Mouse (Mus musculus) midbrain, embryonic 14.5 days (tissue): Measurements from ENCODE around the gene Nelfb. TPM values are rescaled to one million over a fixed set of nuclear protein-coding genes. Genes with fewer than 3 reads are reported as not detected.

ENCODE experiments used
- ATAC-seq: fragments of 200-750 bp; cut with Nextera tagmentation; 2 replicates; pipeline ENCODE4 v1.8.0; 2017; ENCODE audit warnings: moderate number of reproducible peaks, moderate library complexity; ENCODE audit not compliant: low FRiP score, low TSS enrichment
- DNase-seq: peaks from one replicate; pipeline ENCODE4 v3.0.0-alpha.2; 2015
- H3K27ac ChIP-seq: fragments of 300-500 bp; sonication (generic); replicated peaks from 2 replicates; pipeline ENCODE4 v1.5.1; 2014; ENCODE audit warnings: mild to moderate bottlenecking, low read depth, low read length, moderate library complexity
- H3K27me3 ChIP-seq: fragments of 300-500 bp; sonication (generic); 2 replicates; pipeline ENCODE4 v1.6.1; 2014; ENCODE audit warnings: low read length, control low read depth, mixed read lengths; ENCODE audit not compliant: control insufficient read depth, insufficient read depth
- H3K36me3 ChIP-seq: fragments of 300-500 bp; sonication (generic); 2 replicates; pipeline ENCODE4 v1.6.1; 2014; ENCODE audit warnings: low read length, control low read depth; ENCODE audit not compliant: control insufficient read depth, insufficient read depth
- H3K4me1 ChIP-seq: fragments of 300-500 bp; sonication (generic); 2 replicates; pipeline ENCODE4 v1.6.1; 2014; ENCODE audit warnings: mild to moderate bottlenecking, antibody characterized with exemption, low read length, control low read depth; ENCODE audit not compliant: control insufficient read depth, insufficient read depth
- H3K4me2 ChIP-seq: fragments of 300-500 bp; sonication (generic); 2 replicates; pipeline ENCODE4 v1.6.1; 2014; ENCODE audit warnings: mild to moderate bottlenecking, low read length, moderate library complexity
- H3K4me3 ChIP-seq: fragments of 300-500 bp; sonication (generic); replicated peaks from 2 replicates; pipeline ENCODE4 v1.5.1; 2014; ENCODE audit warnings: low read depth, low read length
- H3K9ac ChIP-seq: fragments of 300-500 bp; sonication (generic); replicated peaks from 2 replicates; pipeline ENCODE4 v1.6.1; 2014; ENCODE audit warnings: mild to moderate bottlenecking, low read length, moderate library complexity
- H3K9me3 ChIP-seq: fragments of 300-500 bp; sonication (generic); 2 replicates; pipeline ENCODE4 v1.6.1; 2016; ENCODE audit warnings: low read length, control low read depth, mixed read lengths; ENCODE audit not compliant: control insufficient read depth
- WGBS: fragments of 180-500 bp; shearing (Covaris S2); extraction: QIAGEN DNeasy Blood & Tissue Kit; methylation state at CpG from one replicate; pipeline ENCODE4 v1.1.7; 2014; 5-methylcytosine and 5-hydroxymethylcytosine counted together
- polyA plus RNA-seq: library from polyadenylated mRNA; unstranded; fragments of >200 nt; fragmentation: Nextera tagmentation; extraction: Ambion mirVana; gene quantifications from 2 replicates; pipeline ENCODE4 v1.2.1, GENCODE M21; 2014

Nelfb gene
- polyA plus RNA-seq, 1 experiment from 2014 or later: 98.7 TPM

DNA sequence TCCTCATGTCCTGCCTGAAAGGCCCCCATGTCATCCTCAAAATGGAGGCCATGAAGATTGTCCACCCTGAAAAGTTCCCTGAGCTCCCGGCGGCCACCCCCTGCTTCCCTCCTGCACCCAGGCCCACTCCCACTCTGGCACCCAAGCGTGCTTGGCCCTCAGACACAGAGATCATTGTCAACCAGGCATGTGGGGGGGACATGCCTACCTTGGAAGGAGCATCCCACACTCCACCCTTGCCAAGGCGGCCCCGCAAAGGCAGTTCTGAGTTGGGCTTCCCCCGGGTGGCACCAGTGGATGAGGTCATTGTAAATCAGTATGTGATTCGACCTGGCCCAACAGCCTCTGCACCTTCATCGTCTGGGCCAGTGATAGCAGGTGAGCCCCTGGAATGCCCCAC lies 32.1 kb upstream of the Nelfb start:
- WGBS: 79% methylated on average over 8 of the region's 8 CpGs
- peak overlapping the region; percentile 81 for H3K9ac ChIP-seq
- DNase-seq: no peak
- peaks cover 19% of the 10 kb centered on the region for H3K4me1 ChIP-seq
- H3K4me2 ChIP-seq: peak overlapping the region; percentile 82
- peak overlapping the region; percentile 69 for H3K4me3 ChIP-seq
- ATAC-seq: no peak
- H3K36me3 ChIP-seq: peaks cover 39% of the 10 kb centered on the region
- no peaks in the 10 kb centered on the region for H3K9me3 ChIP-seq
- no peaks in the 10 kb centered on the region for H3K27me3 ChIP-seq
- H3K27ac ChIP-seq: no peak overlapping the region

DNA sequence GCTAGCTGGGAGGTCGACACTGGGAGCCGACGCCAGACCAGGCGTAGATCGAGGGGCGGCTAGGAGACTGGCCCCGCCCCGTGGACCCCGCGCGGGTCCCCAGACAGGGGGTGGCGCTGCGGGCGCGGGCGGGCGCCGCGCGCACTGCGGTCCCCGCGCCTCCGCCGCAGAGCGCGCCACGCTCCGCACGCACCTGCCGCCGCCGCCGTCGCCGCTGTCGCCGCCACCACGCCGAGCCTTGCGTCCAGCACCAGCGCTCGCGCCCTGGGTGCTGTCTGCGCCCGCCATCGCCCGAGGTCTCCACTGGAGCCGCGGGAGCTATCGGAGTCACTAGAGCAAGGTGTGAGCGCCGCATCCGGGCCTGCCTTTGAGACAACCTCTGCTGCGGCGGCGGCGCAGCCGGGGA lies 30.8 kb upstream of the Nelfb start, which contains the start of the genes Rnf208 and Cysrt1:
TSS of gene Rnf208 (plus strand) at position 155 of the 406 bp plus-strand sequence.
TSS of gene Cysrt1 (minus strand) at position 352 of the 406 bp plus-strand sequence.
- peaks cover 19% of the 10 kb centered on the region for H3K4me1 ChIP-seq
- peak within 1 kb of the TSS; percentile 69 for H3K4me3 ChIP-seq
- H3K9ac ChIP-seq: peak within 1 kb of the TSS; percentile 81
- peak within 1 kb of the TSS; percentile 82 for H3K4me2 ChIP-seq
- 0% methylated on average over 57 of the region's 59 CpGs for whole genome bisulfite sequencing
- ATAC-seq: peak; percentile 62
- H3K36me3 ChIP-seq: peaks cover 26% of the 10 kb centered on the region
- H3K27me3 ChIP-seq: no peaks in the 10 kb centered on the region
- peak within 1 kb of the TSS; percentile 74 for H3K27ac ChIP-seq
- peak; percentile 81 for DNase-seq
- H3K9me3 ChIP-seq: no peaks in the 10 kb centered on the region

DNA sequence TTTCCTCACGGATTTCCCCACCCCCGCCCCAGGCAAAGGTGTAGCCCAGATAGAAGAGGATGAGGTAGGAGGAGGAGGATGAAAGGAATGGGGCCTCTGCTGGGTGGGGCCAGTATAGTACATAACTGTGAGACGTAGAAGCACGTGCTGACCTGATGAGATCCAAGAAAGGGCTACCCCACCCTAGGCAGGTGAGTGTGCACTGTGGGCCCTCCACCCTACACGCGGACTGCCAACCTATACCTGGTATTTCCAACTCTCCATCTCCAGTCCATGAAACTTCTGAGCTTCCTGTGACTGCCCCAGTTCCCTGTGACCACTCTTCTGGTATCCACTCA lies 30.1 kb upstream of the Nelfb start:
- no peaks in the 10 kb centered on the region for H3K27me3 ChIP-seq
- H3K4me3 ChIP-seq: peak overlapping the region; percentile 69
- peak overlapping the region; percentile 60 for H3K27ac ChIP-seq
- WGBS: 15% methylated on average over 6 of the region's 6 CpGs
- H3K36me3 ChIP-seq: peaks cover 20% of the 10 kb centered on the region
- peaks cover 19% of the 10 kb centered on the region for H3K4me1 ChIP-seq
- peak overlapping the region; percentile 81 for H3K9ac ChIP-seq
- DNase-seq (no peak), ATAC-seq (peak; percentile 21; the same call in 1 of the 2 replicates)
- H3K4me2 ChIP-seq: peak overlapping the region; percentile 82
- H3K9me3 ChIP-seq: no peaks in the 10 kb centered on the region

DNA sequence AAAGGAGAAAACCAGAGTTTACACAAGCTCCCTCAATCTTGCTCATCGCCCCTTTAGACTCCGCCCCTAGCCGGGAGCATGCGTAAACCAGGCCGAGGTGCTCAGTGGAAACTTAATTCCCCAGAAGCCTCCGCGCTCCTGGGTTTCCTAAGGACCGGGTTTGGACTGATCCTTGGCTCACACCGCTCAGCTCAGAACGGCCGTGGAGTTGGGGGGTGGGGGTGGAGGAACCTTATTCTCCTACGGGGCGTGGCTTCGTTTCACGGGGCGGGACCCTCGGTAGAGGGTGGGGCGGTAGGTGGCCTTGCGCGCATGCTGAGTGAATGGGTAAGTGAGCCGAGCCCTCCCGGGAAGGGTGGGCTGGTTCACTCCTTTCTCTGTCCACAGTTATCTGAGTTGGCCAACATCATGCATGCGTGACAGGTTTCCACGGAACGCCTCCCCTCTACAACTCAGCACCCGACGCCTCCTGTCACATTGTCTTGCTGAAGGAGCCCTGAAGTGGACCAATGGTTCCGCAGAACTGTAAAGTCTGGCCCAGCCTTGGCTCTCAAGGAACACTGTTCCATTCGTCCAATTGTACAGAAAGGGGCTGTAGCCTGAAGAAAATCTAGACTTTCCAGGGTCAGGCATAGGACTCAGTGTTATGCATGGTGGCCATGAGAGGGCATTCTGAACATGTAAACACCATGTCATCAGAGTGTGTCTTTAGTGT lies 29.6 kb upstream of the Nelfb start:
- H3K4me1 ChIP-seq: peaks cover 19% of the 10 kb centered on the region
- H3K36me3 ChIP-seq: peaks cover 15% of the 10 kb centered on the region
- H3K4me2 ChIP-seq: peak overlapping the region; percentile 82
- DNase-seq (peak; percentile 89), ATAC-seq (peak; percentile 70)
- H3K4me3 ChIP-seq: peak overlapping the region; percentile 69
- H3K9ac ChIP-seq: peak overlapping the region; percentile 81
- no peaks in the 10 kb centered on the region for H3K9me3 ChIP-seq
- H3K27ac ChIP-seq: peak overlapping the region; percentile 60
- WGBS: 2% methylated on average over 29 of the region's 29 CpGs
- H3K27me3 ChIP-seq: no peaks in the 10 kb centered on the region

DNA sequence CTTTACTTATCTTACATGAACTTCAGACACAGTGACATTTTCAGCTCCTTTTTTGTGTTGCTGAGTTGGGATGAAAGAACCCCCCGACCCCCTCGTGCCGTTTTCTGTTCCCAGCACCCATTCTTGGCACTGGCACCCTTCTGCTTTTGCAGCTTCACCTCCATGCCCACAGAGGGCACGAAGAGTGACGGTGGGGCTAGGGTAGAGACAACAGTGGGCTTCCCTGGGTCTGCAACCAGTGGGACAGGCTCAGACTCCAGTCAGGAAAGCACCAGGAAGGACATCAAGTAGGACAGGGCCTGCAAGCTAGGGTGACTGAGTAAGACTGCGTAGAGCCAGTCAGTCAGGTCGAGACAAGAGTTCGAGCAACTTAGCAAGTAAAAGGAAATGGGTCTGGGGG lies 29.0 kb upstream of the Nelfb start:
- H3K36me3 ChIP-seq: peaks cover 10% of the 10 kb centered on the region; the same call in 1 of the 2 replicates
- no peak for DNase-seq
- H3K27me3 ChIP-seq: no peaks in the 10 kb centered on the region
- peak overlapping the region; percentile 82 for H3K4me2 ChIP-seq
- H3K4me1 ChIP-seq: peaks cover 19% of the 10 kb centered on the region
- 54% methylated on average over 8 of the region's 8 CpGs for WGBS
- peak overlapping the region; percentile 69; the same call in 1 of the 2 replicates for H3K4me3 ChIP-seq
- no peak overlapping the region; the same call in 1 of the 2 replicates for H3K27ac ChIP-seq
- H3K9me3 ChIP-seq: no peaks in the 10 kb centered on the region
- H3K9ac ChIP-seq: no peak overlapping the region
- no peak for ATAC-seq

DNA sequence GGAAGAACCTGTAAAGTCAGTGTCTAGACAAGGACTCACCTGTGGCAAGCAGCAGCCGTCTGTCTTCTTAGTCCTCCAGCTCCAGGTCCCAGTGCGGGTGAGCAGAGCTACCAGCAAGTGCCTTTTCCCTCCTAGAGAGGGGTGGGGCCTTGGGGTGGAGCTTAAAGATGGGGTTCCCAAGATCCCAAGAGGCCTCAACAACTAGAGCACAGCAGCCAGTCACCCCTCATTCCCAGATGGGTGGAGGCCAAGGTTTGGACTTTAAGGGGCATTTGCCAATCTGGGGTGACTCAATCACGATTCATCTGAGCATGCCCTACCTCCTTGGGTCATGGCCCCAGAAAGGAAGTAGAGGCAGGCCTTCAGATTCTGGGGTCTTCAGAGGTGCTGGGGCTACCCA lies 28.5 kb upstream of the Nelfb start:
- Histone ChIP-seq H3K27ac (no peak overlapping the region), H3K4me1 (peaks cover 19% of the 10 kb centered on the region), H3K4me2 (no peak overlapping the region), H3K9me3 (no peaks in the 10 kb centered on the region), H3K4me3 (no peak overlapping the region), H3K36me3 (peaks cover 6% of the 10 kb centered on the region; the same call in 1 of the 2 replicates), H3K27me3 (no peaks in the 10 kb centered on the region), H3K9ac (no peak overlapping the region)
- DNase-seq (no peak), ATAC-seq (no peak)
- 90% methylated on average over 3 of the region's 3 CpGs for WGBS

DNA sequence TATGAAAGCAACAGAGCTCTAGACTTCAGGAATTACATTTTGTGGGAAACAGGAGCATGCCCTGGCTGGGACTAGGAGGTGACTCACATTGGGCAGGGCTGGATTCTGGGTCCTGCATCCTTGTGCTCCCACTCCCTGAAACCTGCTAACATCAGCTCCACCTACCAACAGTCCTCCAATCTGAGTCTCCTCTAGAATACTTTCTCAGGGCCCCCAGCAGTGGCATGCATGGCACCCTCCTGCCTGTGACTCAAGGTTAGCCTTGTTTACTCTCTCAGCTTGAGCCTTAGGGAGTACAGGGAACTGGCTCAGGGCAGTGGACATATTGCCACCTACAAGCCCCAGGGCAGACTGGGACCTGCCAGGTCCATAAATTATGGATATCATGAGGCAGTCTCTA lies 26.8 kb upstream of the Nelfb start:
- Histone ChIP-seq H3K4me3 (no peak overlapping the region), H3K36me3 (no peaks in the 10 kb centered on the region), H3K27me3 (no peaks in the 10 kb centered on the region), H3K4me1 (peaks cover 15% of the 10 kb centered on the region), H3K9me3 (no peaks in the 10 kb centered on the region), H3K4me2 (no peak overlapping the region), H3K27ac (no peak overlapping the region), H3K9ac (no peak overlapping the region)
- ATAC-seq: no peak
- no peak for DNase-seq

DNA sequence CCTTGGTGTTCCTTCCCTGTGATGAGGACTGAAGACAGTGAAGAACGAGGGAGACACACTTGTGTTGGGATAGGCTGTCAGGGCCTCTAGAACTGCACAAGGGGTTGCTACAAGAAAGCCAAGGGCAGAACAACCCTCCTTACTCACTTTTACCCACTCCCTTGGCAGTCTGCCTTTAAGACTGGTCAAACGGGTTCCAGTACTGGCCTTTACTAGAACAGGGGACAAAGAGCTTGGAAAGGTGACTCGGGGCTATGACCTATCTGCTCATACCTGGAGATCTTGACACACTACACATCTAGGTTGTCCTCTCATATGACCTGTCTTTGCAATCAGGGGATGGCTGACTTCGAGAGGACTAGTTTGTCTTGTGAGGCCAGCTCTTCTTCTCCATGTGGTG lies 26.2 kb upstream of the Nelfb start:
- no peak overlapping the region for H3K4me3 ChIP-seq
- H3K4me1 ChIP-seq: peaks cover 10% of the 10 kb centered on the region
- 67% methylated on average over 4 of the region's 4 CpGs for WGBS
- H3K4me2 ChIP-seq: no peak overlapping the region
- H3K9ac ChIP-seq: no peak overlapping the region
- H3K27me3 ChIP-seq: no peaks in the 10 kb centered on the region
- H3K9me3 ChIP-seq: no peaks in the 10 kb centered on the region
- no peak for DNase-seq
- H3K27ac ChIP-seq: no peak overlapping the region
- H3K36me3 ChIP-seq: no peaks in the 10 kb centered on the region
- ATAC-seq: no peak

DNA sequence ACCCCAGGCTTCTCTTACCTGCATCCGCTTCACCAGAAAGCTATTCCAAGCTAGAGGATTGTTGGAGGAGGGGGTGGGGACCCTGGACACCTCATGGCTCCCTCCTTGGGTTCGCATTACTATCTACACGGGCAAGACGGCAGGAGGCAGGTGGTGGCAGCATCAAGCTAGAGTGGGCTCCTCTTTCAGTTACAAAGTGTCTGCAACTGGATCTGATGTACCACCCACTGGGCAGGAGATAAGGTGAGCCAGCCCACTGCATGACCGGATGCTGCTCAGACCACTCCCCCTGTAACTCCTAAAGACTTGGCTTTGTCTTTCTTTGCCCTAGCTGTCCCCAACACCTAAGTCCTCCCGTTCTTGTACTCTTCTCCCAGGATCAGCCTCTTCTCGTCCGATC lies 25.3 kb upstream of the Nelfb start, which contains the start of gene Rnf224:
TSS of gene Rnf224 (minus strand) at position 174 of the 400 bp plus-strand sequence.
- no peak within 1 kb of the TSS for H3K4me3 ChIP-seq
- ATAC-seq: no peak
- H3K4me2 ChIP-seq: no peak within 1 kb of the TSS
- H3K4me1 ChIP-seq: peaks cover 7% of the 10 kb centered on the region
- no peaks in the 10 kb centered on the region for H3K27me3 ChIP-seq
- H3K9me3 ChIP-seq: no peaks in the 10 kb centered on the region
- WGBS: 38% methylated on average over 8 of the region's 8 CpGs
- no peak for DNase-seq
- H3K9ac ChIP-seq: no peak within 1 kb of the TSS
- H3K27ac ChIP-seq: no peak within 1 kb of the TSS
- H3K36me3 ChIP-seq: no peaks in the 10 kb centered on the region
